Mouse (Mus musculus): Measurements from ENCODE around the gene Homer3. TPM values are rescaled to one million over a fixed set of nuclear protein-coding genes. Genes with fewer than 3 reads are reported as not detected.
A peak's percentile ranks its signal among the peaks of the same experiment; 100 is the strongest.

Homer3 gene
- polyA plus RNA-seq, 1 experiment from 2014 or later = 91.4 TPM

DNA sequence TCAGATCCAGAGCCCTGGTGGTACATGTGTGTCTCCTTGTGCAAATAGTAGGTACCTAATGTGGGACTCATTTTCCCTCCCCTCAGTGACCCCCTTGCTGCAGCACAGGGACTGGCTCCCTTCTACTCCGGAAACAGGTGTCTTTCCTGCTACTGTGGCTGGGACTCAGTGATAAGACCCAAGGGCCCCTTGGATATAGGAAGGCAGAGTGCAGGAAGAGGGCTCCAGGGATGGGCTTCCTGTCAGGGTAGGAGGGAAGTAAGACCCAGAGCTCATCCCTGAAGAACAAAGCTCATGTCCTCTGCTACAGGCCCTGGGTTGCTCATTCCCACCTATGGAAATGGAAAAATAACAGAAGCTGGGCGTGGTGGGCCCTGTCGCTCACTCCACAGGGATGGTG, 6.2 kb upstream of the Homer3 start:
- ATAC-seq (replicated peaks; ENCODE audit: low FRiP score) (no peak), DNase-seq (ENCODE audit: low spot score) (no peak)
- no peaks in the 10 kb centered on the region for H3K9me3 ChIP-seq (ENCODE audit: control insufficient read depth, low read length)
- 93% methylated on average over 3 of the region's 3 CpGs for WGBS
- H3K4me3 ChIP-seq (ENCODE audit: low read depth, low read length) = no peak overlapping the region
- no peaks in the 10 kb centered on the region for H3K27me3 ChIP-seq (ENCODE audit: control insufficient read depth, insufficient read depth, low read length)
- no peaks in the 10 kb centered on the region for H3K4me1 ChIP-seq (replicated peaks; ENCODE audit: control insufficient read depth, insufficient read depth, low read length)
- H3K9ac ChIP-seq (ENCODE audit: low read length) = no peak overlapping the region
- no peaks in the 10 kb centered on the region for H3K36me3 ChIP-seq (ENCODE audit: control insufficient read depth, insufficient read depth, low read length)
- no peak overlapping the region for H3K27ac ChIP-seq (ENCODE audit: low read depth, low read length)
- no peak overlapping the region for H3K4me2 ChIP-seq (ENCODE audit: low read depth, low read length, severe bottlenecking)

DNA sequence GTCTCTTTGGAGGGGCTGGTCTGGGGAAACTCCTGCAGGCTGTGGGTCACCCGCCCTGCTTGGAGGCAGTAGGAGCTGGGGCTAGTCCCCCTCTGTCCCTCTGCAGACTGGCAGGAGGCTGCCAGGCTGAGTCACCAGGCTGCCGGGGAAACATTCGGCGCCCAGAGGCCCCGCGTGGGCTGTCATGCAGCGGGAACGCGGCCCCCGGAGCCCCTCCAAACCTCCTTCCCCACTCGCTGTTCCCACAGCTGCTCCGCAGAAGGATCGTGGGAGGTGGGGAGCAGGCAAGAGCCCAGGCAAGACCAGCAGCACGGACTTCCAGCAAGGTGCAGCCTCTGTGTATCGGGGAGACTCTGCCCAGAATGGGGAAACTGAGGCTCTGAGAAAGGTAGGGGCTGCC, 4.5 kb upstream of the Homer3 start:
- H3K4me2 ChIP-seq (ENCODE audit: low read depth, low read length, severe bottlenecking) = no peak overlapping the region
- no peaks in the 10 kb centered on the region for H3K9me3 ChIP-seq (ENCODE audit: control insufficient read depth, low read length)
- DNase-seq (ENCODE audit: low spot score) = no peak
- no peak for ATAC-seq (replicated peaks; ENCODE audit: low FRiP score)
- H3K36me3 ChIP-seq (ENCODE audit: control insufficient read depth, insufficient read depth, low read length) = no peaks in the 10 kb centered on the region
- no peaks in the 10 kb centered on the region for H3K4me1 ChIP-seq (replicated peaks; ENCODE audit: control insufficient read depth, insufficient read depth, low read length)
- no peak overlapping the region for H3K27ac ChIP-seq (ENCODE audit: low read depth, low read length)
- no peak overlapping the region for H3K9ac ChIP-seq (ENCODE audit: low read length)
- no peak overlapping the region for H3K4me3 ChIP-seq (ENCODE audit: low read depth, low read length)
- 70% methylated on average over 15 of the region's 15 CpGs for WGBS
- H3K27me3 ChIP-seq (ENCODE audit: control insufficient read depth, insufficient read depth, low read length) = no peaks in the 10 kb centered on the region

DNA sequence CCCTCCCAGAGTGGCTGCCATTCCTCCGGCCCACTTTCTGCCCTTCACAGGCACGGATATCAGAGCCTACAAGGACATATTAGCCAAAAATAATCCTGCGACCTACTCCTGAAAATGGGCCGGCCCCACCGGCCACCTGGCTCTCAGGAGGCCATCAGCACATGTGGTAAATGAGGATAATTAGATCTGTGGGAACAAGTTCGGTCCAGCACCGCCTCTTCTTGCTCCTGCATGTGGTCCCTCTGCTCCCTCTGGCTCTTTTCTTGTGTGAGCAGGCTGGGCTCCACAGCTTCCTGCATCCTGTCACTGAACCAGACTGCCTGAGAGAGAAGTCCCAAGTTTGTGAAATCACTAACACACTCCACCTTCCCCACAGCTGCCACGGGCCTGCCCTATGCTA, 3.4 kb upstream of the Homer3 start:
- Histone ChIP-seq H3K27me3 (ENCODE audit: control insufficient read depth, insufficient read depth, low read length) (no peaks in the 10 kb centered on the region), H3K9me3 (ENCODE audit: control insufficient read depth, low read length) (no peaks in the 10 kb centered on the region), H3K4me2 (ENCODE audit: low read depth, low read length, severe bottlenecking) (no peak overlapping the region), H3K27ac (ENCODE audit: low read depth, low read length) (no peak overlapping the region), H3K4me3 (ENCODE audit: low read depth, low read length) (no peak overlapping the region), H3K4me1 (replicated peaks; ENCODE audit: control insufficient read depth, insufficient read depth, low read length) (no peaks in the 10 kb centered on the region), H3K36me3 (ENCODE audit: control insufficient read depth, insufficient read depth, low read length) (no peaks in the 10 kb centered on the region), H3K9ac (ENCODE audit: low read length) (no peak overlapping the region)
- DNase-seq (ENCODE audit: low spot score) (no peak), ATAC-seq (replicated peaks; ENCODE audit: low FRiP score) (no peak)
- 65% methylated on average over 8 of the region's 8 CpGs for WGBS

DNA sequence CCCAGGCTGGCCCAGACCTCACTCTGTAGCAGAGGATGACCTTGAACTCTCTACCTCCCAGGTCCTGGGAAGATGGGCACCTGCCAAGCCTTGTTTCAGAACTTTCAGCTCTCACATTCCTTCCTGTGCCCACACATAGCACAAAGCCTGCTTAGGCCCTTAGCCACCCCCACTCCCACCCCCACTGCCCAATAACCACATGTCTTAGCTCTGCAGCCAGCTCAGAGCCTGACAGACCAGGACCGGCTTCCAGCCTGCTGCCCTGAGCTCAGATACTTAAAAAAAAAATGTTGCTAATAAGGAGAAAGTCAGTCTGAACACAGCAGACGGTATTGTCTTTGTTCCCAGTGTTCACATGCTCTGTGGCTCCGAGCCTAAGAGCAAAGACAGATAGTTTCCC, 1.6 kb upstream of the Homer3 start:
- 39% methylated on average over 3 of the region's 3 CpGs for WGBS
- no peak overlapping the region for H3K4me2 ChIP-seq (ENCODE audit: low read depth, low read length, severe bottlenecking)
- no peaks in the 10 kb centered on the region for H3K27me3 ChIP-seq (ENCODE audit: control insufficient read depth, insufficient read depth, low read length)
- no peaks in the 10 kb centered on the region; the same call in 1 of the 2 replicates for H3K9me3 ChIP-seq (ENCODE audit: control insufficient read depth, low read length)
- H3K4me1 ChIP-seq (replicated peaks; ENCODE audit: control insufficient read depth, insufficient read depth, low read length) = 0 out of 2 replicates have a peak, but pooled peaks cover 3% of the 10 kb centered on the region
- H3K9ac ChIP-seq (ENCODE audit: low read length) = no peak overlapping the region
- DNase-seq (ENCODE audit: low spot score) (no peak), ATAC-seq (replicated peaks; ENCODE audit: low FRiP score) (no peak)
- H3K36me3 ChIP-seq (ENCODE audit: control insufficient read depth, insufficient read depth, low read length) = peaks cover 13% of the 10 kb centered on the region
- H3K4me3 ChIP-seq (ENCODE audit: low read depth, low read length) = no peak overlapping the region
- no peak overlapping the region for H3K27ac ChIP-seq (ENCODE audit: low read depth, low read length)

DNA sequence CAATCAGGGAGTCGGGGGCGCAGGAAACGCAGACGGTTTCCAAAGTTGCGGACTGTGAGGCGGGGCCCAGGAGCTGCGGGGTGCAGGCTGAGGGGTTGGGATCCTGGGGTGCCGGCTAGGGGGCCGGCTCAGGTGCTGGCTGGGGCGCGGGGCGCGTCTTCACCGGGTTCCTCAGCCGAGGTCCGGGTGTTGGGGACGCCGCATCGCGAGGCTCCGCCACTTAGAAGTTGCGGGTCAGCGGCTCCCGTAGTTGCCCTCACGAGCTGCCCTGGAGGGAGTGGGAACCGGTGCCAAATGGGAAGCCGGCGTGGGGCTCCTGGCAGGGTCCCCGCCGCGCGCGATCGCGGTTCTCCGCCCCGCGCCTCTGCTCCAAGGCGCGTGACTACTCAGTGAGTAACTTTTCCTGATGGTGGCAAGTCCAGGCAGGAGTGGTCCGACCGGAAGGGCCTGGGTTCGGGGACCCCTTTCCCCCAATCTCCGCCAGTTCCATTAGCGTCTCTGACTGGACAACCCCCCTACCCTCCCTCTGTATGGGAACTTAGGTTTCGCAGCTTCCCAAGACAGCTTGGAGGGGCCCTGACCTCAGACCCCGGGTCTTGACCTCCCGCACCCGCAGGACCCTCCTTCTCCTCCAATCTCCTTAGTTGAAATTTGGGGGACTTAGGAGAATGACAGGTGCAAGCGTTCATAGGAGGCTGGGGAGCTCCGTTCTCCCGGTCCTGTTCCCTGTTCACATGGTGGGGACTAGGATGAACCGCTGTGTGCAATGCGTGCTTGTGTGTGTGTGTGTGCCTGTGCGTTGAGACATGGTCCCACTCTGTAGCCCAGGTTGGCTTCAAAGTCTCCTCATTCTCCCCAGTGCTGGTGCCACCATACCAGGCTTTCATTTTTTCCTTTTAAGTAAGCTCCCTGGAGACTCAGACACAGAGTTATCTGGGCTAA, 780 bp downstream of the Homer3 start:
- peak overlapping the region; percentile 94 for H3K4me3 ChIP-seq (ENCODE audit: low read depth, low read length)
- H3K36me3 ChIP-seq (ENCODE audit: control insufficient read depth, insufficient read depth, low read length) = peaks cover 25% of the 10 kb centered on the region
- H3K9ac ChIP-seq (ENCODE audit: low read length) = peak overlapping the region; percentile 98
- 1% methylated on average over 47 of the region's 55 CpGs for WGBS
- 0 out of 2 replicates have a peak, but pooled peaks cover 3% of the 10 kb centered on the region for H3K4me1 ChIP-seq (replicated peaks; ENCODE audit: control insufficient read depth, insufficient read depth, low read length)
- ATAC-seq (replicated peaks; ENCODE audit: low FRiP score) = peak; percentile 72
- H3K27ac ChIP-seq (ENCODE audit: low read depth, low read length) = peak overlapping the region; percentile 76
- H3K9me3 ChIP-seq (ENCODE audit: control insufficient read depth, low read length) = peaks cover 2% of the 10 kb centered on the region; the same call in 1 of the 2 replicates
- peak; percentile 66 for DNase-seq (ENCODE audit: low spot score)
- peak overlapping the region; percentile 78 for H3K4me2 ChIP-seq (ENCODE audit: low read depth, low read length, severe bottlenecking)
- no peaks in the 10 kb centered on the region for H3K27me3 ChIP-seq (ENCODE audit: control insufficient read depth, insufficient read depth, low read length)

DNA sequence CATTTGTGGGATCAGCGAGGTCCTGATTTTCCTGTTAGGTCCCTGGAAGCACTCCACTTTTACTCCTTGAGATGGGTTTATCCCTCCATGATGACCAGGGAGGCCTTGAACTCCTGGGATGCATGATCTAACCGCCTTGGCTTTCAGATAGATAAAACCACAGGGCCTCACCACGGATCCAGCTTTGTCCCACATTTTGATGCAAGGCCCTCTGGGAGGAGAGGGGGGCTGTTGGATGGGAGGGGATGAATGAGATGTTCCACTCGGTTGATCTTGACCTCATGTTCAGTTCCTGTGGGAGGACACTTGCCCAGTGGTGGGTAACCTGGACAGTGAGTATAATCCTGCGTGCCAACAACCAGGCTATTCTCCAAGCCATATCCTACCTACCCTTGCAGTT, 1.8 kb downstream of the Homer3 start:
- Histone ChIP-seq H3K27ac (ENCODE audit: low read depth, low read length) (no peak overlapping the region), H3K27me3 (ENCODE audit: control insufficient read depth, insufficient read depth, low read length) (no peaks in the 10 kb centered on the region), H3K4me3 (ENCODE audit: low read depth, low read length) (0 out of 2 replicates have a peak overlapping the region, but pooled peaks have one; percentile 94), H3K9me3 (ENCODE audit: control insufficient read depth, low read length) (peaks cover 2% of the 10 kb centered on the region; the same call in 1 of the 2 replicates), H3K9ac (ENCODE audit: low read length) (no peak overlapping the region), H3K4me1 (replicated peaks; ENCODE audit: control insufficient read depth, insufficient read depth, low read length) (0 out of 2 replicates have a peak, but pooled peaks cover 3% of the 10 kb centered on the region), H3K36me3 (ENCODE audit: control insufficient read depth, insufficient read depth, low read length) (peaks cover 26% of the 10 kb centered on the region), H3K4me2 (ENCODE audit: low read depth, low read length, severe bottlenecking) (0 out of 2 replicates have a peak overlapping the region, but pooled peaks have one; percentile 8)
- no peak for DNase-seq (ENCODE audit: low spot score)
- 81% methylated on average over 5 of the region's 5 CpGs for WGBS
- ATAC-seq (replicated peaks; ENCODE audit: low FRiP score) = no peak

DNA sequence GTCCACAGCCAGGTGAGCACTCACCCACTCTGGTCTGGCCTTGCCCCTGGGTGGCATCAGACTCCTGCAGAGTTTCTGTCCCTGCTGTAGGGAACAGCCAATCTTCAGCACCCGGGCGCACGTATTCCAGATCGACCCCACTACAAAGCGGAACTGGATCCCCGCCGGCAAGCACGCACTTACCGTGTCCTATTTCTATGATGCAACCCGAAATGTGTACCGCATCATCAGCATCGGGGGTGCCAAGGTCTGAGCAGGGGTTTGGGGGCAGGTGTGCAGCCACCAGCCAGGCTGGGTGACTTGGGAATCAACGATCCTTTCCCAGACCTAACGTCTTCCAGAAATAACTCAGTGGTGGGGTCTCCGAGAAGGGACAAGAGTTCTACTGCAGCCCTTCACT, 2.7 kb downstream of the Homer3 start:
- peaks cover 2% of the 10 kb centered on the region; the same call in 1 of the 2 replicates for H3K9me3 ChIP-seq (ENCODE audit: control insufficient read depth, low read length)
- H3K4me2 ChIP-seq (ENCODE audit: low read depth, low read length, severe bottlenecking) = no peak overlapping the region
- 0 out of 2 replicates have a peak, but pooled peaks cover 3% of the 10 kb centered on the region for H3K4me1 ChIP-seq (replicated peaks; ENCODE audit: control insufficient read depth, insufficient read depth, low read length)
- WGBS = 96% methylated on average over 15 of the region's 15 CpGs
- DNase-seq (ENCODE audit: low spot score) = no peak
- H3K4me3 ChIP-seq (ENCODE audit: low read depth, low read length) = no peak overlapping the region
- H3K27ac ChIP-seq (ENCODE audit: low read depth, low read length) = no peak overlapping the region
- no peak for ATAC-seq (replicated peaks; ENCODE audit: low FRiP score)
- H3K36me3 ChIP-seq (ENCODE audit: control insufficient read depth, insufficient read depth, low read length) = peaks cover 31% of the 10 kb centered on the region
- H3K9ac ChIP-seq (ENCODE audit: low read length) = no peak overlapping the region
- no peaks in the 10 kb centered on the region for H3K27me3 ChIP-seq (ENCODE audit: control insufficient read depth, insufficient read depth, low read length)

DNA sequence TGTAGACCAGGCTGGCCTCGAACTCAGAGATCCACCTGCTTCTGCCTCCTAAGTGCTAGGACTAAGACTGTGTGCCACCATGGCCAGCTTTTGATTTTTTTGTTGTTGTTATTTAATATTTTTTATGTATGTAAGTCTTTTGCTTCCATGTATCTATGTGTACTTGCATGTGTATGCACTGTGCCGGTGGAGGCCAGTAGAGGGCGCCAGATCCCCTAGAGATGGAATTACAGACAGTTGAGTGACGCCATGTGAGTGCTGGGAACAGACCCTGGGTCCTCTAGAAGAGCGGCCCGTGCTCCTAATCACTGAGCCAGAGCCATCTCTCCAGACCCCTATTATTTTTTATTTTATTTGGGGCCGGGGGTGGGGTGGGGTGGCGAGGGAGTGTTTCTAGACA, 4.1 kb downstream of the Homer3 start:
- H3K36me3 ChIP-seq (ENCODE audit: control insufficient read depth, insufficient read depth, low read length) = peaks cover 33% of the 10 kb centered on the region
- H3K9me3 ChIP-seq (ENCODE audit: control insufficient read depth, low read length) = peaks cover 2% of the 10 kb centered on the region; the same call in 1 of the 2 replicates
- DNase-seq (ENCODE audit: low spot score) (no peak), ATAC-seq (replicated peaks; ENCODE audit: low FRiP score) (no peak)
- H3K9ac ChIP-seq (ENCODE audit: low read length) = no peak overlapping the region
- H3K27me3 ChIP-seq (ENCODE audit: control insufficient read depth, insufficient read depth, low read length) = no peaks in the 10 kb centered on the region
- no peak overlapping the region for H3K4me3 ChIP-seq (ENCODE audit: low read depth, low read length)
- 0 out of 2 replicates have a peak, but pooled peaks cover 3% of the 10 kb centered on the region for H3K4me1 ChIP-seq (replicated peaks; ENCODE audit: control insufficient read depth, insufficient read depth, low read length)
- H3K4me2 ChIP-seq (ENCODE audit: low read depth, low read length, severe bottlenecking) = no peak overlapping the region
- 91% methylated on average over 8 of the region's 8 CpGs for WGBS
- H3K27ac ChIP-seq (ENCODE audit: low read depth, low read length) = no peak overlapping the region
